Mouse (Mus musculus) midbrain, postnatal 0 days (tissue): Measurements from ENCODE around the gene Disc1. TPM values are rescaled to one million over a fixed set of nuclear protein-coding genes. Genes with fewer than 3 reads are reported as not detected.

Experiments used
- ATAC-seq: fragments of 200-750 bp; cut with Nextera tagmentation; 2 replicates; pipeline ENCODE4 v1.8.0; 2017; ENCODE audit warnings: moderate number of reproducible peaks, mild to moderate bottlenecking, moderate TSS enrichment, moderate library complexity; ENCODE audit not compliant: low FRiP score
- DNase-seq: peaks from one replicate; pipeline ENCODE4 v3.0.0-alpha.2; 2015; ENCODE audit warnings: low spot score
- H3K27ac ChIP-seq: fragments of 300-500 bp; sonication (generic); 2 replicates; pipeline ENCODE4 v1.5.1; 2014; ENCODE audit warnings: low read depth, mild to moderate bottlenecking, low read length, mixed read lengths
- H3K27me3 ChIP-seq: fragments of 300-500 bp; sonication (generic); 2 replicates; pipeline ENCODE4 v1.6.1; 2014; ENCODE audit warnings: low read length, control low read depth, mixed read lengths; ENCODE audit not compliant: insufficient read depth
- H3K36me3 ChIP-seq: fragments of 300-500 bp; sonication (generic); 2 replicates; pipeline ENCODE4 v1.6.1; 2014; ENCODE audit warnings: low read length, control low read depth, mixed read lengths; ENCODE audit not compliant: insufficient read depth
- H3K4me1 ChIP-seq: fragments of 300-500 bp; sonication (generic); 2 replicates; pipeline ENCODE4 v1.6.1; 2014; ENCODE audit warnings: mild to moderate bottlenecking, control low read depth, antibody characterized with exemption, low read length, mixed read lengths; ENCODE audit not compliant: insufficient read depth
- H3K4me2 ChIP-seq: fragments of 300-500 bp; sonication (generic); 2 replicates; pipeline ENCODE4 v1.6.1; 2014; ENCODE audit warnings: low read depth, mild to moderate bottlenecking, low read length, mixed read lengths; ENCODE audit not compliant: poor library complexity, severe bottlenecking
- H3K4me3 ChIP-seq: fragments of 300-500 bp; sonication (generic); 2 replicates; pipeline ENCODE4 v1.5.1; 2014; ENCODE audit warnings: low read depth, mild to moderate bottlenecking, low read length, moderate library complexity
- H3K9ac ChIP-seq: fragments of 300-500 bp; sonication (generic); replicated peaks from 2 replicates; pipeline ENCODE4 v1.6.1; 2014; ENCODE audit warnings: mild to moderate bottlenecking, low read length, moderate library complexity, mixed read lengths; ENCODE audit not compliant: poor library complexity, severe bottlenecking
- H3K9me3 ChIP-seq: fragments of 300-500 bp; sonication (generic); 2 replicates; pipeline ENCODE4 v1.6.1; 2016; ENCODE audit warnings: low read length, control low read depth
- CTCF ChIP-seq: IDR thresholded peaks from 2 replicates; pipeline ENCODE4 v1.5.1; 2016; ENCODE audit warnings: antibody characterized with exemption, mild to moderate bottlenecking
- WGBS: fragments of 180-500 bp; shearing (Covaris S2); extraction: QIAGEN DNeasy Blood & Tissue Kit; methylation state at CpG from one replicate; pipeline ENCODE4 v1.1.7; 2014; 5-methylcytosine and 5-hydroxymethylcytosine counted together
- polyA plus RNA-seq: library from polyadenylated mRNA; unstranded; fragments of >200 nt; fragmentation: Nextera tagmentation; extraction: Ambion mirVana; gene quantifications from 2 replicates; pipeline ENCODE4 v1.2.1, GENCODE M21; 2015
- total RNA-seq: library from RNA; depleted of rRNA; stranded (reverse); fragments of >200 nt; gene quantifications from 2 replicates; pipeline ENCODE4 v1.2.3, GENCODE M21; 2014

The Disc1 gene
- total and polyA plus RNA-seq, 2 experiments from 2014 or later: 1.4 to 6.1 TPM

GRCm38 (mm10) chr8:125078771-125079384 is 24.9 kb downstream of the Disc1 start:
- Histone ChIP-seq H3K36me3 (no peaks in the 10 kb centered on the region), H3K4me3 (no peak overlapping the region), H3K27ac (no peak overlapping the region), H3K9ac (no peak overlapping the region), H3K27me3 (no peaks in the 10 kb centered on the region), H3K4me1 (0 out of 2 replicates have a peak, but pooled peaks cover 3% of the 10 kb centered on the region), H3K9me3 (no peaks in the 10 kb centered on the region), H3K4me2 (no peak overlapping the region)
- TF ChIP-seq CTCF: no peak
- ATAC-seq (no peak), DNase-seq (peak; percentile 80)
- WGBS: 33% methylated on average over 9 of the region's 9 CpGs

DNA sequence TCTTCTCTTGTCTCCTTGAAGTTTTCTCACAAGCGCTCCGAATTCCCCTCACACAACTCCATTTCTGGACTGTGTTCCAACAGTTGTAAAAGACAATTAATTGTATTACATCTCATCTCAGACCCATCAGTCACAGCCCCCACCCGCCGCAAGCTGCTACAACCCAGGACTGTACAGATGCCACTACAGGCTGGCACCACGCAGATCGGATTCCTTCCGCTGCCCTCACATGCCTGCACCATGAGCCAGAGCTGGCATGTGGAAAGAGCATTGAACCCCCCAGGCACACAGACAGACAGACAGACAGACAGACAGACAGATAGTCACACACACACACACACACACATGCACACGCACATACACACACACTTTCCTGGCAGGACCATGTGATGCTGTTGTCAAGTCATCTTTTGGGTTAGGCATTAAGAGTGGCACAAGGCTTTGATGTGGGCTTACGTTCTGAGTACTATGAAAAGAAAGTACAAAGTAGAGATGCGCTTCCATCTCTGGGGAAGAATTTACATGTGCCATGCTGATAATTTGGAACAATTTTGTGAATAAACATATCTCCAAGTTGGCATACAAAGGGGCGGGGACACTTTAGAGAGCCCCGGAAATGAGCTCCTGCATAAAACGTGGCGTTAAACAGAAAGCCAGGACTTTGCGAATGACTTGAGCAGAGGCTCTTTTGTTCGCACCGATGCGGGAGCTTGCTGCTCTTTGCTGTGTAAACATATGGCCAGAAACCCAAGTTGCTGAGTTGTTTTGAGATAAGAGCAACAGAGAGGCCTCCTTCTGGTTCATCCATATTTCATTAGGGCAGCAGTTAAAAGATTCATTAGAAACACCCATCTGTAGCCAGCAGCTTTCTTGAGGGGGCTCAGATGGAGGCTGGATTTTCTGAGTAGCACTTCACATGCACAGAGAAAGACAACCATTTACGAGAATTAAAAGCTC is 26.7 kb downstream of the Disc1 start:
- H3K4me3 ChIP-seq: no peak overlapping the region
- H3K4me2 ChIP-seq: no peak overlapping the region
- 58% methylated on average over 19 of the region's 19 CpGs for WGBS
- H3K4me1 ChIP-seq: 0 out of 2 replicates have a peak, but pooled peaks cover 3% of the 10 kb centered on the region
- no peak for DNase-seq
- no peak for TF ChIP-seq CTCF
- H3K27me3 ChIP-seq: no peaks in the 10 kb centered on the region; the same call in 1 of the 2 replicates
- H3K27ac ChIP-seq: no peak overlapping the region
- ATAC-seq: no peak
- no peaks in the 10 kb centered on the region for H3K36me3 ChIP-seq
- no peaks in the 10 kb centered on the region for H3K9me3 ChIP-seq
- no peak overlapping the region for H3K9ac ChIP-seq

GRCm38 (mm10) chr8:125083746-125084145 is 29.8 kb downstream of the Disc1 start:
- 58% methylated on average over 4 of the region's 4 CpGs for WGBS
- DNase-seq (no peak), ATAC-seq (no peak)
- Histone ChIP-seq H3K9me3 (no peaks in the 10 kb centered on the region), H3K4me1 (0 out of 2 replicates have a peak, but pooled peaks cover 3% of the 10 kb centered on the region), H3K9ac (no peak overlapping the region), H3K4me3 (no peak overlapping the region), H3K27ac (0 out of 2 replicates have a peak overlapping the region, but pooled peaks have one; percentile 32), H3K36me3 (no peaks in the 10 kb centered on the region), H3K27me3 (no peaks in the 10 kb centered on the region; the same call in 1 of the 2 replicates), H3K4me2 (no peak overlapping the region)
- no peak for TF ChIP-seq CTCF

- no peak overlapping the region for H3K27ac ChIP-seq
- no peak overlapping the region for H3K4me3 ChIP-seq
- no peaks in the 10 kb centered on the region for H3K9me3 ChIP-seq
- ATAC-seq (no peak), DNase-seq (no peak)
- H3K9ac ChIP-seq: no peak overlapping the region
- 0 out of 2 replicates have a peak, but pooled peaks cover 3% of the 10 kb centered on the region for H3K4me1 ChIP-seq
- no peak overlapping the region for H3K4me2 ChIP-seq
- no peak for TF ChIP-seq CTCF
- H3K36me3 ChIP-seq: no peaks in the 10 kb centered on the region
- no peaks in the 10 kb centered on the region; the same call in 1 of the 2 replicates for H3K27me3 ChIP-seq
- 72% methylated on average over 7 of the region's 7 CpGs for WGBS
Measured at GRCm38 (mm10) chr8:125084523-125084922, 30.5 kb downstream of the Disc1 start.

- WGBS: 70% methylated on average over 21 of the region's 21 CpGs
- Histone ChIP-seq H3K9me3 (no peaks in the 10 kb centered on the region), H3K9ac (no peak overlapping the region), H3K4me2 (no peak overlapping the region), H3K4me1 (no peaks in the 10 kb centered on the region), H3K27ac (no peak overlapping the region), H3K27me3 (no peaks in the 10 kb centered on the region), H3K36me3 (no peaks in the 10 kb centered on the region), H3K4me3 (no peak overlapping the region)
- ATAC-seq: no peak
- no peak for TF ChIP-seq CTCF
- no peak for DNase-seq
Measured at GRCm38 (mm10) chr8:125090889-125091740, 37.1 kb downstream of the Disc1 start.
